Mouse (Mus musculus) kidney, embryonic 14.5 days (tissue): ENCODE results near the gene Defa20. TPM values are rescaled to one million over a fixed set of nuclear protein-coding genes. Genes with fewer than 3 reads are reported as not detected.
"Not testable (repeated sequence)": the region's sequence is repeated elsewhere in the genome, so short reads cannot be mapped to it uniquely, and the experiment has no call there.

ENCODE experiments used
- ATAC-seq: fragments of 200-750 bp; cut with Nextera tagmentation; 2 replicates; pipeline ENCODE4 v1.8.0; 2017; ENCODE audit warnings: moderate number of reproducible peaks, mild to moderate bottlenecking, moderate TSS enrichment, moderate library complexity; ENCODE audit not compliant: low FRiP score, low TSS enrichment
- H3K27ac ChIP-seq: fragments of 300-500 bp; sonication (generic); 2 replicates; pipeline ENCODE4 v1.5.1; 2014; ENCODE audit warnings: low read depth, mild to moderate bottlenecking, low read length, moderate library complexity, mixed read lengths
- H3K27me3 ChIP-seq: fragments of 300-500 bp; sonication (generic); 2 replicates; pipeline ENCODE4 v1.6.1; 2014; ENCODE audit warnings: mild to moderate bottlenecking, low read length; ENCODE audit not compliant: control insufficient read depth, insufficient read depth
- H3K36me3 ChIP-seq: fragments of 300-500 bp; sonication (generic); 2 replicates; pipeline ENCODE4 v1.6.1; 2014; ENCODE audit warnings: low read length, mixed read lengths; ENCODE audit not compliant: control insufficient read depth, insufficient read depth
- H3K4me1 ChIP-seq: fragments of 300-500 bp; sonication (generic); 2 replicates; pipeline ENCODE4 v1.6.1; 2014; ENCODE audit warnings: low read length, mixed read lengths; ENCODE audit not compliant: control insufficient read depth, insufficient read depth
- H3K4me2 ChIP-seq: fragments of 300-500 bp; sonication (generic); replicated peaks from 2 replicates; pipeline ENCODE4 v1.6.1; 2014; ENCODE audit warnings: low read depth, mild to moderate bottlenecking, low read length
- H3K4me3 ChIP-seq: fragments of 300-500 bp; sonication (generic); 2 replicates; pipeline ENCODE4 v1.5.1; 2014; ENCODE audit warnings: mild to moderate bottlenecking, low read length
- H3K9ac ChIP-seq: fragments of 300-500 bp; sonication (generic); 2 replicates; pipeline ENCODE4 v1.6.1; 2014; ENCODE audit warnings: low read depth, mild to moderate bottlenecking, low read length, moderate library complexity
- H3K9me3 ChIP-seq: fragments of 300-500 bp; sonication (generic); 2 replicates; pipeline ENCODE4 v1.6.1; 2016; ENCODE audit warnings: low read length; ENCODE audit not compliant: control insufficient read depth
- WGBS: fragments of 180-500 bp; shearing (Covaris S2); extraction: QIAGEN DNeasy Blood & Tissue Kit; methylation state at CpG from one replicate; pipeline ENCODE4 v1.1.7; 2014; 5-methylcytosine and 5-hydroxymethylcytosine counted together
- polyA plus RNA-seq: library from polyadenylated mRNA; unstranded; fragments of >200 nt; fragmentation: Nextera tagmentation; extraction: Ambion mirVana; gene quantifications from 2 replicates; pipeline ENCODE4 v1.2.1, GENCODE M21; 2014

The Defa20 gene
- not detected in 2 replicates for polyA plus RNA-seq

GRCm38 (mm10) chr8:21508958-21509357 is at the start of gene Defa20:
Gene Defa20 (plus strand): TSS chr8:21509258.
- WGBS = no CpG with 5 or more reads among the region's 2 CpGs
- H3K9ac ChIP-seq, ATAC-seq, H3K4me3 ChIP-seq, H3K4me1 ChIP-seq, H3K27ac ChIP-seq, H3K36me3 ChIP-seq, H3K27me3 ChIP-seq, H3K9me3 ChIP-seq, H3K4me2 ChIP-seq: not testable (repeated sequence)

DNA sequence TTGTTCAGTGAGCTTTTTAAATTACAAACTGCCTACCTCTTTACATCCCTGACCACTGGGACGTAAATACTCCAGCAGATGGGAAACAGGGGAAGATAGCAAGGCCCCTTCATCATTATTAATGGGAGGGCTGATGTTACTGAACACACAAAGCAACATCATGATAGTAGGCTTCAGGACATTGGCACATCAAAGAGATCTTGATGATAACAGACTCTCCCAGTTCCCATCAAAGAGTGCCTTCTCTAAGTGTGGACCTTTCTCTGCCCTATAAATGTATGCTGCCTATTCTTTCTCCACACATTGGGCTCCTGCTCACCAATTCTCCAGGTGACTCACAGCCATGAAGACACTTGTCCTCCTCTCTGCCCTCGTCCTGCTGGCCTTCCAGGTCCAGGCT is 19.7 kb downstream of the Defa20 start, which contains the start of gene Defa32:
Defa32 (plus strand) TSS at position 301 of the 400 bp plus-strand sequence.
- not testable (repeated sequence) for ATAC-seq, H3K4me2 ChIP-seq, H3K9me3 ChIP-seq, H3K4me3 ChIP-seq, H3K36me3 ChIP-seq, H3K4me1 ChIP-seq, H3K9ac ChIP-seq, H3K27me3 ChIP-seq, H3K27ac ChIP-seq
- WGBS = no CpG with 5 or more reads among the region's 2 CpGs

Other genes with a start within 250 kb of the Defa20 start
- gene Defa27, start 193.7 kb upstream of the Defa20 start, polyA plus RNA-seq = not detected in 2 replicates
- not detected in 2 replicates for gene Defa29, start 182.2 kb upstream of the Defa20 start, polyA plus RNA-seq
- gene Defa2, start 130.7 kb upstream of the Defa20 start, polyA plus RNA-seq = not detected in 2 replicates
- gene Defa33, start 117.4 kb upstream of the Defa20 start, polyA plus RNA-seq = not detected in 2 replicates
- not detected in 2 replicates for gene Defa36, start 81.8 kb upstream of the Defa20 start, polyA plus RNA-seq
- not detected in 2 replicates for gene Gm7849, start 52.7 kb upstream of the Defa20 start, polyA plus RNA-seq
- gene Defa32, start 19.8 kb downstream of the Defa20 start, polyA plus RNA-seq = not detected in 2 replicates
- gene Defa37, start 56.1 kb downstream of the Defa20 start, polyA plus RNA-seq = not detected in 2 replicates
- gene Defa28, start 73.7 kb downstream of the Defa20 start, polyA plus RNA-seq = not detected in 2 replicates
- not detected in 2 replicates for gene Gm7861, start 85.2 kb downstream of the Defa20 start, polyA plus RNA-seq
- not detected in 2 replicates for gene Defa26, start 108.9 kb downstream of the Defa20 start, polyA plus RNA-seq
- gene Defa17, start 146.5 kb downstream of the Defa20 start, polyA plus RNA-seq = not detected in 2 replicates
- gene Defa34, start 156.5 kb downstream of the Defa20 start, polyA plus RNA-seq = not detected in 2 replicates
- gene AY761184, start 194.4 kb downstream of the Defa20 start, polyA plus RNA-seq = not detected in 2 replicates
- not detected in 2 replicates for gene Defa24, start 225.2 kb downstream of the Defa20 start, polyA plus RNA-seq